Mouse (Mus musculus): Measurements from ENCODE around the gene Plxdc2.

The Plxdc2 gene

DNA sequence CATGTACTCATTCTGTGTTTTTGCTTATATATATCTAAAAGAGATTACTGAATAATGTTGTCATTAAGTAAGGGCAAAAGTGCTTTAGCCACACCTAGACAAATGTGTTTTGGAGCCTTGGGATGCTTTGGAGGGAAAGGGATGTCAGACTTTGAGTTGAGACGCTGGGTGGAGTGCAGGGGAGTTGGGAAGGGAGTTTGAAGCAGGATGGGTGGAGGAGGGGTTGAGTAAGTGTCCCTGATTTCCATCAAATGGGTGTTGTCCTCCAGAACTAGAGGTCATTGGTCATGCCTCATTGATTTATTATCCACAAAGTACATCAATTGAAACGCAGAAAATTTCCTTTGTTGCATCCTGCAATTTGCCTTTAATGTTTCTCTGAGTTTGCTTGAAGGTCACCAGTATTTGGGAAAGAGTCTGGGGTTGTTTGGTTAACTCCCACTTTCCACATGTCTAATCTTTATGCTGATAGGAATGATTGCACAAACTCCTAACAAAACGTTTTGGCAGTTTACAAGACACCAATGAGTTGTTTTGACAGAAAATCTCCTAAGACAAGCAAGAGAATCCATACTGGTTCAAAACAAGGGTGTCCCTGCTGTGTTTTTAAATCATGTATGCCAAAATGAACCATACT lies 58.4 kb downstream of the Plxdc2 start:
- no peak for DNase-seq

DNA sequence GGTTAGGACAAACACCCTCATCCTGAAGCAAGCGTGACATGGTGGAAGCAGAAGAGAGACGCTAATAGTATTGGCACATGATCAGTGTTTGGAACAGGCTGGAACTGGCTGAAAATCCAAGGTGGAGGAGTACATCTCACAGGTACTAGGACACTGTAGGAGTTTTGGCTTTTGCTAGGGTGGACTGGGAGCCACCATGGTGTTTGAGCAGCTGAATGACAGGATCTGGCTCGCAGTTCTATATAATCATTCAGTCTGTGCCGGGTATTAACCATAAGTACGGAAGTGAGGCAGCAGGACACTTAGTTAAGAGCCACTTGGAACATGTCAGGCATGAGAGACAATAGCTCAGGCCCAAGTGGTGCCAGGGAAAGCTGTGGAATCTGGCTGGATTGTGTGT lies 82.9 kb downstream of the Plxdc2 start:
- no peak for DNase-seq

GRCm38 (mm10) chr2:16442643-16443042 lies 86.5 kb downstream of the Plxdc2 start:
- DNase-seq = no peak

- DNase-seq = no peak
Observed at GRCm38 (mm10) chr2:16447936-16448335, 91.8 kb downstream of the Plxdc2 start.

- DNase-seq = no peak
Observed at GRCm38 (mm10) chr2:16450838-16451665, 94.9 kb downstream of the Plxdc2 start.

GRCm38 (mm10) chr2:16451666-16452009 lies 95.5 kb downstream of the Plxdc2 start:
- DNase-seq = no peak

- no peak for DNase-seq
Observed at GRCm38 (mm10) chr2:16452080-16452479, 96.0 kb downstream of the Plxdc2 start.

GRCm38 (mm10) chr2:16456264-16456780 lies 100.2 kb downstream of the Plxdc2 start:
- no peak for DNase-seq

DNA sequence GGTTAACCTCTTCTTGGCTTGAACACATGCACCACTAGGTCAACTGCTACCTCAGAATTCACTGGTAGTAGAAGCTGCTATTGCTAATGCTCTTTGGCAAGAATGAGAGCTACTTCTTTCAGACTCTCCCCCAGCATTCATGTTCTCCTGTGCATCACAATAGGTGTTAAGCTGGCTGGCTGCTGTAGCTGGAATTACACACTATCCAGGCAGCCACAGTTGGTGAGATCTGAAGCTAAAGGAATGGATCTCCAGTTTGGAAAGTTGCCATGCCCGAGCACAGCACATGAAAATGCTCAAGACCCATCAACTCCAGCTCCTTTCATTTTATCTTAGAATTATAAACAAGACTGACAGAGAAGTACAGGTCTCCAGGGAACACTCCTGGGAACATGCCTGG lies 103.4 kb downstream of the Plxdc2 start:
- no peak for DNase-seq

- no peak for DNase-seq
Observed at GRCm38 (mm10) chr2:16470099-16470498, 114.0 kb downstream of the Plxdc2 start.

DNA sequence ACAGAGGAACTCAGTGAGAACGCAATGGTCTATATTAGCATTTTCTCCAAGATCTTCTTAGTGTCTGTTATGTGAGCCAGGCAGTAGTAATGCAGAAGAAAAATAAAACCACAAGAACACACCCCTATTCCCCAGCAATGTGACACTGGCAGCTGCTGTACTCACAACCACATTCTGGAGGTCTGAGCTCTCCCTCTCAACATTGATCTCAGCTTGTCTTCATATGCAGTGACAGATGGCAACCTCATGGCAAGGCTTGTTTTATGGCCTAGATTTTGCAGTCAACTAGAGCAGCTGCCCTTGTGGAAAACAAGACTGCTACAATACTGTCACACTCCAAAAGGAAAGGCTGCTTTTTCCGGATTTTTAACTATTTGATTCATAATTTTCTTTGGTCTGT lies 127.8 kb downstream of the Plxdc2 start:
- no peak for DNase-seq

DNA sequence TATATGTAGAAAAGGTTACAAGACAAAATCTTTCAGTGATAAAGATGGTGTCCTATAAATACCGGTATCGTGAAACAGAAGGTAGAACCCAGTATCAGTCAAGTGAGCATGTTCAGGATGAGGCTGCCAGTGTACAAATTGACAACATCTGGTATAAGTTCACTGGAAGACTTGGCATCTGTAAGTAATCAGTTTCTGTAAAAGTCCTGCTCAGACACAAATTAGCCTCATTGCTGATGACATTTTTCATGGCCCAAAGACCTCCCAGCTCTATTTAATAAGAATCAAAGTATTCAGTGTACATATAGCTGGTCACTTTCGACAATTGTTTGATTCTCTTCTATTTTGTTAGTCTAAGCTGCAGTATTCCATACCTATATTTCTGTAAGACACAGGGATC lies 129.9 kb downstream of the Plxdc2 start:
- no peak for DNase-seq

GRCm38 (mm10) chr2:16491242-16491641 lies 135.1 kb downstream of the Plxdc2 start:
- DNase-seq = no peak

DNA sequence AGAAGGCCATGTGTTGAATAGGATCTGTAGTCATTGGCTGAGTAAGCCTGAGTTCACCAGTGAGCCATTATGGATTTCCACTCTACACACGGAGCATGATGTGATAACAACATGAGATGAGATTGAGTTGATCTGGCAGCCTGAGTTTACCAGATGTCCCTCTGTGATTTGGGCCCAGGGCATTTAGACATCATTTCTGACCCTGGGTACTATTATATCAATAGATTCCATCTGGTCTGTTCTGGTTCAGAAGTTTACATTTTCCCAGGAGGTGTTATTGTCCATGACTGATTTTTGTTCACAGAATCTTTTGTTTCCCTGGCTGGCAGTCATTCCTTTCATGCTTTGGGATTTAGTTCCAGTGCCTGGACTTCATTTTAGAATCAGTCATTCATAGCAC lies 146.7 kb downstream of the Plxdc2 start:
- no peak for DNase-seq

DNA sequence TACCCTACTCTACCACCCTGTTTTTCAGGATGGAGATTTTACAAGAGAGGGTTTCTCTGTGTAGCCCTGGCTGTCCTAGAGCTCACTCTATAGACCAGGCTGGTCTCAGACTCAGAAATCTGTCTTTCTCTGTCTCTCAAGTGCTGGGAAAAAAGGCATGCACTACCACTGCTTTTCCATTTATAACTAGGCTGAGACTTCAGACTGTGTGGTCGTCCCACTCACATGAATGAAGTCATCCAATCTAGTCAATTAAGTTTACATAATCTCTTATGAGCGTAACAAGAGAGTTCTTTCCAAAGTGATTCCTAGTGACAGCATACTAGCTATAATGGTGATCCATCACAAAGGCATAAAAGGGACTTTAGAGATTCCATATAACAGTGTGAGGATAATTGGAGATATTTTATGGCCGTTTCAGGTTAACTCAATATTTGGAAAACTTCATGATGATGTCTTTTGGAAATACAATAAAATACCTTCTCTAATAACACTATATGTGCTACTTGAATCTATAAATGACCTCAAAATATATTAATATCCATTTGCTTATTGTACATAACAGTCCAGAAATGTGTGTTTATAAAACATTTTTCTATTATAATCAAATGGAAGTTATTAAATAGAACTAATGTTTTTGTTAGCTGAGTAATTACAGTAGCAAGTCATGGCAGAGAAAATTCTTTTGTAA lies 151.6 kb downstream of the Plxdc2 start:
- no peak for DNase-seq

DNA sequence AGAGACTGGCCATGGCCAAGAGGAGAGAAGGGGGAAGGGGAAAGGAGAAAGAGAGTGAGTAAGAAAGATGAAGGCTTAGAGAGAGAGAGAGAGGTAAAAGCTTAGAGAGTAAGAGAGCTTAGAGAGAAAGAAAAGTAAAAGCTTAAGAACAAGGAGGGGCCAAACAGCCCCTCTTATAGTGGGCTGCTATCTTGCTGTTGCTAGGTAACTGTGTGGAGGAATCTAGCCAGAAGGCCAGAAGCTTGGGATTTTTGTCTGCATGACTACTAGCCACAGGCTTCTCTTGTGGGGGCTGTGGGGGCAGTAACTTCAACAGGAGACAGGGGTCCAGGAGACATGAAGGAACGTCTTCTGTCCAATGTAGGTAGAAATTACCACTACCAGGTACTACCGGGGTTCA lies 162.0 kb downstream of the Plxdc2 start:
- no peak for DNase-seq

DNA sequence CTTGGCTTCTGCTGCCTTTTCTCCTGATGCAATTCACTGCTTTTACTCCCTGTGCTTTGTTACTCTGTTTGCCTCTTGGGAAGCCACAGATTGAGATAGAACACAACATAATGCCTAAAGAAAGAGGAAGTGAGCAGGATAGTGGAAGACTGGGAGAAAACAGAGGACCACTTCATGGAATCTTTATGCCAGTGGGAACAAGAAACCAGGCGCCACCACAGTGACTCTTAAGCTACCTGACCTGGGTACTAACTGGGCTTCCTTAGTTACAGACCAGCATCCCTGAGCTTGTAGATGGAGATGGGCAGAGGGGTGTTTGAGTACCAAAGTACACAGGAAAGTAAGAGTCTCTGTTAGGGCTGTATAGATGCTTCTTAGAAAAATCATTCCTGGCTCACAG lies 167.3 kb downstream of the Plxdc2 start:
- DNase-seq = no peak

DNA sequence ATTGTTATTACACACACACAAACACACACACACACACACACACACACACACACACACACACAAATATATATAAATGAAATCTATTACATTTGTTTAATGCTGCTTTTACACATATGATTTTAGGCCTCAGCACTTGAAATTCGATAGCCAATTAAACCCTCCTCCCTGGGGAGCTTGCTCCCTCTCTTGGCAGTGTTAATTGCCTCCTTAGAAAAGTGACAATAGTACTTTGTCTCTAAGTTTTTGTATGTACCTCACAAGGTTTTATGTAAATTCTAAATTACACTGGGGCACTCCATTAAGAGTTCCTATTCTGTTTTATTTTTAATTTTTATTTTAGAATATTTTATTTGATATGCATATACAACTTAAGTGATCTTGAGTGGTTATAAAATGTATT lies 176.1 kb downstream of the Plxdc2 start:
- DNase-seq = no peak

DNA sequence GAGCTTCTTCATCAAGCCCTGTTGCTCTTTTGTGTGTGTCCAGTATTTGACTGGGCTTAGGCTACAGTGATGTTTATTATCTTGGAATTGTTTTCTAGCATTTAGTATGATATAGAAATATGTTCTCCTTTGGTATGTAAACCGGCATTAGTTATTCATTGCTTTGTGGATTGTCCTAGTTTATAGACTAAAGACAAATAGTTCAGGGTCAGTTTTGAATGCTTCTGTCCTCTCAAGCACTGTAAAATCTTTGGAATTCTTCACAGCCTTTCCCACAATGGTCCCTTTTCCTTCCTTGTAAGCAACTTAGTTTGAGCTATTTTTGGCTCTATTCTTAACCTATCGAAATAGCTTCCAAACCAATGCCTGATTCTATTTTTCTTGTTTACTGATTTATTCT lies 178.5 kb downstream of the Plxdc2 start:
- no peak for DNase-seq

DNA sequence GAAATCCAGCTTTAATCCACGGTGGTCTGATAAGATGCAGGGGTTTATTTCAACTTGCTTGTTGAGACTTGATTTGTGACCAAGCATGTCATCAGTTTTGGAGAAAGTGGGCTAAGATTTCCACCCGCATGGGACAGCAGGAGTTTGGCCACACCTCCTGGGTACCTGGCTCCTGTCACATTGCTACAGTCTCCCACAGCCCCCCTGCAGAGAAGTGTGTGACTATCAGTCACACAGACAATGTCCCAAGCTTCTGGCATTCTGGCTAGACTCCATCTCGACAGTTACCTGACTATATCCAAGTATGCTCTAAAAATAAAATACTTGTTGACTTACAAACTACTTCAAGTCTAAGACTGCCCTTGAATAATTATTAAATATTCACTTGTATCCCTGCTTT lies 185.1 kb downstream of the Plxdc2 start:
- no peak for DNase-seq

GRCm38 (mm10) chr2:16545207-16545606 lies 189.1 kb downstream of the Plxdc2 start:
- DNase-seq = no peak

- DNase-seq = no peak
Observed at GRCm38 (mm10) chr2:16559287-16559686, 203.2 kb downstream of the Plxdc2 start.

DNA sequence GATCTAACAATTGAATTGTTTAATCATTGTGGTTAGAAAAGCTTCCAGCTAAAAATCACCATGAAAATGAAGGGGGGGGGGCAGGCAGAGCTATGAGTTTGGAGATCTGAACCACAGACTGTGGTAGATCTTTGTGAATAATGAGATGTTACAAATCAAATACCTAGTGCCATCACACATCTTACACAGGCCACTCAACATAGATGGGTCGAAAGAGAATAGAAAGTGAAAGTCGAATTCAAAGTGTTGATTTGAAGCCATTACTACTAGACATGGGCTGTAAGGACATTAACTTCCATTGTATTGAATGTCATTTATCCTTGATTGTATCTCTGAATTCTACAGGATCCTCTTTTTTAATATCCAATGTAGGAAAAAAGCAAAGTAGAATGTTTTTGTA lies 212.2 kb downstream of the Plxdc2 start:
- no peak for DNase-seq

DNA sequence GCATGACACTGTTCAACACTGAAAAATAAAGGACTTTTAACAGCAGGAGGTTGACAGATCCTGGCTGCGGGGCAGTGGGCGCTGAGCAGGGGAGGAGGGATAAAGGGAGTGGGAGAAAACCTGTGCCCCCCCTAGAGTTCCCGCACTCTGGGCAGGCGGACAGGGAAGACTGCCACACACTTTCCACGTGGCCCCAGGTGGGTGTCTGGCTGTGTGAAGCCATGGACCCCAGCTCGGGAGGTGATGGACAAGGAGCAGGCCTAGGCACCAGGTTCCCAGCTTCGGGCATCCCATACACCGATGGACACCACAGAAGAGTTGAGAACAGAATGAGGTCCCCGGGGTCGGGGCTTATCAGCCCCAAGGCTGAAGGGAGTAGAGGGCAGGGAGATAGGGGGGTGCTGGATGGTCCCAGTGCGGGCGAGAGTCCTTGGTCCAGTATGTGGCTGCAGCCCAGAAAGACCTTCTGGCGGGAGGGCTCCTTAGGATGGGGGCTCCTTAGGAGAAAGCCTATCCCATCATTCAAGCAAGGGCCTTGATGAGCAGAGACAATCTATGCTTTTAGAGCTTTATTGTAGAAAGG lies 215.2 kb downstream of the Plxdc2 start:
- DNase-seq = no peak
